In genomic region chr5:131946801-131947200, GRCm38 (mm10) we compare ENCODE assay signal across 19 mouse cellular contexts.
"Had no signal": no experiment of that assay in that cellular context is flagged by ENCODE, and none has a peak within 500 bp of the region (broad histone marks: within the 10 kb centered on the region; RNA-seq: fewer than 3 reads in every experiment).

No protein-coding gene starts in this region.

- H3K9me3 ChIP-seq: liver, embryonic 15.5 days; midbrain, embryonic 13.5 days; neural tube, embryonic 12.5 days had no signal

- DNase-seq: kidney, adult 8-10 months; kidney, postnatal 36 days; layer of hippocampus, adult 9-11 months; layer of hippocampus, postnatal 36 days; lung, adult 2 months; lung, postnatal 4 days; retina, postnatal 1 day; right cerebral cortex, postnatal 4 days; spleen, adult 18-20 months; thymus, adult 2 months; thymus, postnatal 25 days had no signal

- H3K4me1 ChIP-seq: liver, embryonic 15.5 days had no signal

- ATAC-seq: intestine, postnatal 0 days; lung, postnatal 0 days; midbrain, embryonic 13.5 days had no signal

- H3K4me3 ChIP-seq: liver, embryonic 15.5 days; midbrain, embryonic 13.5 days; myocyte; neural tube, embryonic 12.5 days had no signal

- H3K27ac ChIP-seq: kidney, postnatal 0 days; liver, embryonic 15.5 days; midbrain, embryonic 13.5 days; neural tube, embryonic 12.5 days had no signal

- H3K27me3 ChIP-seq: liver, embryonic 15.5 days; midbrain, embryonic 13.5 days; neural tube, embryonic 12.5 days had no signal

- H3K4me2 ChIP-seq: liver, embryonic 11.5 days; liver, embryonic 15.5 days; midbrain, embryonic 13.5 days; neural tube, embryonic 12.5 days had no signal

- H3K36me3 ChIP-seq: liver, embryonic 15.5 days; midbrain, embryonic 13.5 days; neural tube, embryonic 12.5 days had no signal

- H3K9ac ChIP-seq: liver, embryonic 15.5 days; midbrain, embryonic 13.5 days; neural tube, embryonic 12.5 days had no signal
